Mouse (Mus musculus) forebrain, embryonic 14.5 days (tissue): Measurements from ENCODE around the gene Iqschfp. TPM values are rescaled to one million over a fixed set of nuclear protein-coding genes. Genes with fewer than 3 reads are reported as not detected.

Experiments
- ATAC-seq: fragments of 200-750 bp; cut with Nextera tagmentation; 2 replicates; pipeline ENCODE4 v1.8.0; 2017; ENCODE audit warnings: mild to moderate bottlenecking, moderate library complexity
- DNase-seq: peaks from one replicate; pipeline ENCODE4 v3.0.0-alpha.2; 2015; ENCODE audit warnings: low spot score
- H3K27ac ChIP-seq: fragments of 300-500 bp; sonication (generic); 2 replicates; pipeline ENCODE4 v1.5.1; 2014; ENCODE audit warnings: low read depth, mild to moderate bottlenecking, control low read depth, low read length, moderate library complexity
- H3K27me3 ChIP-seq: fragments of 300-500 bp; sonication (generic); replicated peaks from 2 replicates; pipeline ENCODE4 v1.6.1; 2014; ENCODE audit warnings: low read length, control low read depth, mixed read lengths; ENCODE audit not compliant: control insufficient read depth, insufficient read depth
- H3K36me3 ChIP-seq: fragments of 300-500 bp; sonication (generic); 2 replicates; pipeline ENCODE4 v1.6.1; 2014; ENCODE audit warnings: low read length, control low read depth; ENCODE audit not compliant: control insufficient read depth, insufficient read depth
- H3K4me1 ChIP-seq: fragments of 300-500 bp; sonication (generic); 2 replicates; pipeline ENCODE4 v1.6.1; 2014; ENCODE audit warnings: antibody characterized with exemption, low read length, control low read depth; ENCODE audit not compliant: control insufficient read depth, insufficient read depth
- H3K4me2 ChIP-seq: fragments of 300-500 bp; sonication (generic); 2 replicates; pipeline ENCODE4 v1.6.1; 2014; ENCODE audit warnings: mild to moderate bottlenecking, control low read depth, low read length
- H3K4me3 ChIP-seq: fragments of 300-500 bp; sonication (generic); 2 replicates; pipeline ENCODE4 v1.5.1; 2014; ENCODE audit warnings: low read depth, low read length, control low read depth
- H3K9ac ChIP-seq: fragments of 300-500 bp; sonication (generic); 2 replicates; pipeline ENCODE4 v1.6.1; 2014; ENCODE audit warnings: mild to moderate bottlenecking, low read length, control low read depth, moderate library complexity
- H3K9me3 ChIP-seq: fragments of 300-500 bp; sonication (generic); replicated peaks from 2 replicates; pipeline ENCODE4 v1.6.1; 2016; ENCODE audit warnings: low read length, control low read depth, mixed read lengths; ENCODE audit not compliant: control insufficient read depth
- WGBS: fragments of 180-500 bp; shearing (Covaris S2); extraction: QIAGEN DNeasy Blood & Tissue Kit; methylation state at CpG from one replicate; pipeline ENCODE4 v1.1.7; 2014; 5-methylcytosine and 5-hydroxymethylcytosine counted together
- polyA plus RNA-seq: library from polyadenylated mRNA; unstranded; fragments of >200 nt; fragmentation: Nextera tagmentation; extraction: Ambion mirVana; gene quantifications from 2 replicates; pipeline ENCODE4 v1.2.1, GENCODE M21; 2014

Gene Iqschfp
- polyA plus RNA-seq, 1 experiment from 2014 or later, result 2.8 TPM

DNA sequence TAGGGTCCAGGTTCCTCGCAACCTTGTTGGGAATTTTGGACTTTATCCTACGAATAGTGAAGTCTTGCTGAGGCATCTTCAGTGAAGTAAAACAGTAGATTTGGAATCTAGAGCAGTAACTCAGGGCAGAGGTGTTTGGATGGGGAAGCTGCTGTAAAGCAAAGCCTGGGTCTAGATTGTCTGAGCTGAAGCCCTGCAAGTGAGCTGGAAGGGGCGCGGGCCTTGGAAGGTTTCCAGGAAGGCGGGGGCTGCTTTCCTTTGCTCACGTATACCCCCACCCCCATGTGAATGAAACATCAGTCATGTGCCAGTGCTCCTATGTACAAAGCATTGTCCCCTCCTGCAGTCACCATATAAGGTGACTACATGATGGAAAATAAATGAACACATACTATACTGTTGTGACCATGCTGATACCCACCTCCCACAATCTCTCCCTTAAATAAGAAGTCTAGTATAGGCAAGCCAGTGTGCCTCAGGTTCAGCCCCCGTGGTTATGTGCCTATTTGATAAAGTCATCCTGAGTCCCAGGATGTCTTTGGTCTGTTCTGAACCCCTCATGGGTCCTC is 643.2 kb downstream of the Iqschfp start:
- H3K4me2 ChIP-seq, result no peak overlapping the region
- no peak overlapping the region for H3K27ac ChIP-seq
- no peaks in the 10 kb centered on the region for H3K27me3 ChIP-seq
- WGBS, result 65% methylated on average over 7 of the region's 7 CpGs
- H3K9ac ChIP-seq, result no peak overlapping the region
- no peak for ATAC-seq
- no peak for DNase-seq
- H3K36me3 ChIP-seq, result no peaks in the 10 kb centered on the region
- H3K9me3 ChIP-seq, result no peaks in the 10 kb centered on the region
- no peak overlapping the region for H3K4me3 ChIP-seq
- H3K4me1 ChIP-seq, result no peaks in the 10 kb centered on the region

DNA sequence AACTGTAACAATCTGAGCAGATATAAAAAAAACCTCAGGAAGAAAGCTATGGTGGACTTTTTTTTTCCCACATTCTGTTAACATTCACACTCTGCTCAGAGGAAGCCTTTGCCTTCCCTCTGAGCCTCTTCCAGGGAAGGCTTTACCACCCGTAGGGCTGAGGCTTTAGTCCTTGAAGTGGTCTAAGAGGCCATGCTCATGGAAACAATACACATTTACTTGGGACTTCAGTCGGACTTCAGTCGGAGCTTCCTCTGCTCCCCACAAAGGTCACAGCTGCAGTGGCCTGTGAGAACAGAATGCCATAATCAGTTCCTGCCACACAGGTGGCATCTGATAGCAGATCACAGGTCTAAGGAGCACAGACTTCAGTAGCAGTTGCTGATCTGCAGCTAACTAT is 644.0 kb downstream of the Iqschfp start:
- WGBS, result 54% methylated on average over 3 of the region's 3 CpGs
- Histone ChIP-seq H3K4me1 (no peaks in the 10 kb centered on the region), H3K9me3 (no peaks in the 10 kb centered on the region), H3K4me2 (no peak overlapping the region), H3K4me3 (no peak overlapping the region), H3K27ac (no peak overlapping the region), H3K36me3 (no peaks in the 10 kb centered on the region), H3K27me3 (no peaks in the 10 kb centered on the region), H3K9ac (no peak overlapping the region)
- ATAC-seq (no peak), DNase-seq (no peak)

DNA sequence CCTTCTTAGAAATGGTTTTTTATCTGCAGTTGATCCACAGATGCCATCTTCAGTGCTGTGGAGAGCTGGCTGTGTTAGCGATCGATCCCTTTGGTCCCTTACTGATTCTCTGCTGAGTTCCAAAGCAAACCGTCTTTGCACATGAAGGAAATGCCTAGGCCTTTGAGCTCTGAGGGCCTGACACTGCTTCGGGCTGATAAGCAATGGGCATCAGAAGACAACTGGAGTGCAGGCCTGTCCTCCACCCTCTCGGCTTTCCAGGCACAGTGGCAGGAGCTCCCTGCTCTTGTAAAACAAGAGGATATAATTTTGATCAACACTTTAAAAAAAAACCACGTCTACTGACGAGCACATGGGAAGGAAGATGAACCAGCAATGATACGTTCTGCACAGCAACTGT is 649.7 kb downstream of the Iqschfp start:
- peaks cover 3% of the 10 kb centered on the region; the same call in 1 of the 2 replicates for H3K4me1 ChIP-seq
- no peaks in the 10 kb centered on the region for H3K9me3 ChIP-seq
- no peak overlapping the region for H3K9ac ChIP-seq
- H3K4me3 ChIP-seq, result no peak overlapping the region
- ATAC-seq (no peak), DNase-seq (no peak)
- no peak overlapping the region for H3K27ac ChIP-seq
- no peaks in the 10 kb centered on the region for H3K36me3 ChIP-seq
- H3K4me2 ChIP-seq, result no peak overlapping the region
- H3K27me3 ChIP-seq, result no peaks in the 10 kb centered on the region
- 88% methylated on average over 8 of the region's 8 CpGs for WGBS

DNA sequence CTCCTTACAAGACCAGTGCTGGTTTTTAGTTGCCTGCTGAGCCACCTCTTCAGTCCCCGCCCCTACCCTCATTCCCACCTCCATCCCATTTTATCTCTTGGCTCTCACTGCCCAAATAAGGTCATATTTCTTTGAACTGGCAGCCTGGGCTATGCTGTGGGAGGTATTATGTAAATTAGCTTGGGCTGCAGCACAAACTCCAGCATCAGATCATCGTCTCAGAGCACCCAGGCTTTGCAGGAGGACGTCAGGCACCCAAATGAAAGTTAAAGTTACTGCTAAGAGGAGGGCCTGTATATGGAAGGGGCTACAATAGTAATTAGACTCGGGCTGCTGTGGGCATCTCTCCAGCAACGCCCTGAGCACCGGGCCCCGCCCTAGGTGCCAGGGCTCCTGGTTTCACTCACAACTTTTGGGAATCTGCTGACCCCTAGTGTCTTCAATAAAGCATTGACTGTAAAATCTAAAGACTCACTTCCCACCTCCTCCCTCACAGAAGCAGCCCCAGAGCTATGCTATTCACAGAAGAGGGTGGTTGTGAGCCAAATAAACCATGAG is 651.0 kb downstream of the Iqschfp start:
- no peak overlapping the region for H3K27ac ChIP-seq
- DNase-seq (peak; percentile 88), ATAC-seq (peak; percentile 76)
- H3K4me2 ChIP-seq, result peak overlapping the region; percentile 42
- H3K4me1 ChIP-seq, result peaks cover 3% of the 10 kb centered on the region; the same call in 1 of the 2 replicates
- H3K27me3 ChIP-seq, result no peaks in the 10 kb centered on the region
- no peaks in the 10 kb centered on the region for H3K36me3 ChIP-seq
- no peaks in the 10 kb centered on the region for H3K9me3 ChIP-seq
- H3K4me3 ChIP-seq, result no peak overlapping the region
- no peak overlapping the region for H3K9ac ChIP-seq
- WGBS, result 3% methylated on average over 7 of the region's 7 CpGs

DNA sequence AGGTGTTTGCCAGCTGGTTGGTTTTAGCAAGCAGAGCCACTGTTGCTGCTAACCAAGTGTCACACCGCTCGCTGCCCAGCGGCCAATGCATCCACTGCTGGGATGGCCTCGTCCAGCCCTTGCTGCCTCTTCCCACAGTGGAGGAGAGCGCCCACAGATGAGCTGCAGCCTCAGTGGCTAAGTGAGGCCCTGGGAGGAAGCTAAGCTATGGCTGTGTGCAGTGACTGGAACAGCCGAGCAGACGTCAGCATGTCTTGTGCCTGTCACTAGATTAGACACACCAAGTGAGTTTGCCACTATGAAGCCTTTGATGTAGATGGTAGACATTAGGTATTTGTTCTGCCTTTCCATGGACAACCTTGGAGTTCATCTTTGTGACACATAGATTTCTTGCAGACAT is 652.8 kb downstream of the Iqschfp start:
- ATAC-seq, result no peak; the same call in 1 of the 2 replicates
- H3K4me1 ChIP-seq, result peaks cover 3% of the 10 kb centered on the region; the same call in 1 of the 2 replicates
- no peak overlapping the region for H3K4me2 ChIP-seq
- 70% methylated on average over 7 of the region's 7 CpGs for WGBS
- no peak overlapping the region for H3K27ac ChIP-seq
- H3K4me3 ChIP-seq, result no peak overlapping the region
- no peaks in the 10 kb centered on the region for H3K27me3 ChIP-seq
- no peaks in the 10 kb centered on the region for H3K36me3 ChIP-seq
- no peaks in the 10 kb centered on the region for H3K9me3 ChIP-seq
- DNase-seq, result no peak
- no peak overlapping the region for H3K9ac ChIP-seq

DNA sequence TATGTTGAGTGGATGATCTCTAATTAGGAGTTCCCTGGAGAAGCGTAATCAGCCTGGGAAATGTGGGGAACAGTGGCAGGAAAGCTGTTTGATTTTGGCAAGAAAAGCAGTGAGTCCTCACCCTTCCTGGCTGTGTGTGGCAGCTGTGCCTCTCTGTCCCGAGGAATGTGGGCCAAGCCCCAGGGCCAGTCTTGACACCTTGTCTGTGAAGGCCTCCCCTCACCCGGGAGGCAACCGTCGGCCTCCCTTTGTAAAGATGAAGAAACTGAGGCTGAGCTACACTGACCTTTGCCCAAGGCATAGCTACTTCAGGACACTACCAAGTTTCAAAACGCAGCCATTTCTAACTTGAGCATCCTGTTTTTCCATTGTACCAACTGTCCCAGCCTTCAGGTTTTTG is 653.9 kb downstream of the Iqschfp start:
- Histone ChIP-seq H3K4me2 (no peak overlapping the region), H3K9me3 (no peaks in the 10 kb centered on the region), H3K27me3 (no peaks in the 10 kb centered on the region), H3K36me3 (no peaks in the 10 kb centered on the region), H3K27ac (no peak overlapping the region), H3K9ac (no peak overlapping the region), H3K4me3 (no peak overlapping the region), H3K4me1 (peaks cover 3% of the 10 kb centered on the region; the same call in 1 of the 2 replicates)
- ATAC-seq (peak; percentile 64), DNase-seq (peak; percentile 71)
- WGBS, result 27% methylated on average over 6 of the region's 6 CpGs

DNA sequence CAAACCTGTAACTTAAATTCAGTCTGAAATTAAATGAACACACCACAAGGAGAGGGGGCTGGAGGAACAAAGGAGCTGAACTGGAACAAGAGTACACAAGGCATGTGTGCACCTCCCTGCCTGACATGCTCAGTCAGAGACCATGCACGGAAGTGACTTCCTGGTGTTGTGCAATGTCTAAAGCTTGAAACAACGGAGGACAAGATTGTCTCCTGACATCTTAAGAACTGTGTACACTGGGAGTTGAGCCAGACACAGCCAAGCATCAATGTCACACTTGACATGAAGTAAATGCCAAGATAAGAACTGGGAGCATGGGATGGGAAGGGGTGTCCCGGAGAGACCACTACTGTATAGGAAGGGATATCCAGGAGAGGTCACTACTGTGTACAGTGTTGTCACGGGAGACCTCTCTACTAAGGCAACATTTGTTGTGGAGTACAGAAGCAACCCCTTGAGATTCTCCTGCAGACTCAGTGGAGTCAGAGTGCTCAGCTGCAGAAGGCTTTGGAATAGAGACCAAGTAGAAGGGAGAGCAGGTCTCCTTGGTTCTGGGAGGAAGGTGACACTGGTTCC is 663.1 kb downstream of the Iqschfp start:
- no peaks in the 10 kb centered on the region for H3K4me1 ChIP-seq
- no peaks in the 10 kb centered on the region for H3K9me3 ChIP-seq
- H3K27ac ChIP-seq, result no peak overlapping the region
- no peak overlapping the region for H3K9ac ChIP-seq
- no peak overlapping the region for H3K4me3 ChIP-seq
- no peaks in the 10 kb centered on the region for H3K36me3 ChIP-seq
- H3K27me3 ChIP-seq, result no peaks in the 10 kb centered on the region
- ATAC-seq (no peak), DNase-seq (no peak)
- WGBS, result 85% methylated on average over 4 of the region's 4 CpGs
- H3K4me2 ChIP-seq, result no peak overlapping the region

DNA sequence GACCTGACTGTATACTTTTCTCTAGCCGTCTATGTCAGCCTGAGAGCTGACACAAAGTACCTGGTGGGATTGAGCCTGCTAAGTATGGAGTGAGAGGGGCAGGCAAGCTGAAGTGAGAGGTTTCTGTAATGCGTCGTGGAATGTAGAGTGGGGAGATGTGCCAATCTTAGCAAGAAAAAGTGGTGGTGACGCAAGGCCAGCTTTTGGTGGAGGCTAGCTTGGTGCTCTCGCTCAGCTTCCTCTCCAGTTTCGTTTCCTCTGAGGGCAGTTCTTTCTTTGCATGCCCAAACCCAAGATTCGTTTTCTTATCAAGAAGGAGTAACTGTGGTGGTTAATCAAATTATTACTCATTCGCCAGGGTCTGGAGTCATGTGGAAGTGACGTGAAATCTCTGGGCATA is 664.9 kb downstream of the Iqschfp start:
- Histone ChIP-seq H3K36me3 (no peaks in the 10 kb centered on the region), H3K4me2 (no peak overlapping the region), H3K27me3 (no peaks in the 10 kb centered on the region), H3K4me1 (no peaks in the 10 kb centered on the region), H3K9ac (no peak overlapping the region), H3K9me3 (no peaks in the 10 kb centered on the region), H3K27ac (no peak overlapping the region), H3K4me3 (no peak overlapping the region)
- WGBS, result 93% methylated on average over 9 of the region's 9 CpGs
- ATAC-seq, result no peak
- no peak for DNase-seq

DNA sequence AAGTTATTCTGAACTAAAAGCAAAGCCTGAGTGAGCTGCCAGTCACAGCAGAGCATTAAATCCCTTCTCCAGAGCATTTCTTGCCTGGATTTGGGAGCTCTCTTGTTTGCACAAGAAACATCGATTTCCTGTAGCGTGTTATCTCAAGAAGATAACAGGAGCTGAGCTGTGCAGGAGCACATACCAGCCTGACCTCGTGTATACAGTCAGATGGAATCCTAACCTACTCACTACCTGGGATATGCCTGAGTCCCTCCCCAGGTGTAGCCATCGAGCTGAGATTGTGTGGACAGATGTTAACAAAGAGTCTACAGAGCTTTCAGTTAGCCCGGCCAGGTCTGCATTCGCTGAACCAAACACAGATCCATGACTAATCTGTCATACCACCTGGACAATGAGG is 666.7 kb downstream of the Iqschfp start:
- H3K9me3 ChIP-seq, result no peaks in the 10 kb centered on the region
- H3K9ac ChIP-seq, result no peak overlapping the region
- ATAC-seq, result no peak
- H3K27me3 ChIP-seq, result no peaks in the 10 kb centered on the region
- no peak overlapping the region for H3K4me2 ChIP-seq
- peaks cover 6% of the 10 kb centered on the region for H3K4me1 ChIP-seq
- DNase-seq, result no peak
- H3K36me3 ChIP-seq, result no peaks in the 10 kb centered on the region
- H3K27ac ChIP-seq, result no peak overlapping the region
- H3K4me3 ChIP-seq, result no peak overlapping the region
- 90% methylated on average over 6 of the region's 6 CpGs for WGBS
